ENCODE assay signal across 25 mouse cellular contexts in genomic region chr12:112226656-112227055, GRCm38 (mm10).
"Had no signal": no experiment of that assay in that cellular context is flagged by ENCODE, and none has a peak within 500 bp of the region (broad histone marks: within the 10 kb centered on the region; RNA-seq: fewer than 3 reads in every experiment).

No protein-coding gene starts in this region.

- H3K27ac ChIP-seq: gastrocnemius, adult 2 months; hindbrain, embryonic 13.5 days; intestine, embryonic 15.5 days; layer of hippocampus, adult 2 months; left cerebral cortex, adult 2 months; limb, embryonic 13.5 days; limb, embryonic 15.5 days; liver, embryonic 12.5 days; liver, embryonic 14.5 days had no signal

- H3K9me3 ChIP-seq: heart, embryonic 10.5 days; heart, embryonic 12.5 days; hindbrain, embryonic 13.5 days; intestine, embryonic 15.5 days; limb, embryonic 13.5 days; limb, embryonic 15.5 days; liver, embryonic 12.5 days had no signal

- H3K27me3 ChIP-seq: intestine, embryonic 15.5 days had no signal

- H3K4me2 ChIP-seq: heart, embryonic 12.5 days; hindbrain, embryonic 13.5 days; intestine, embryonic 15.5 days; limb, embryonic 13.5 days; limb, embryonic 15.5 days; liver, embryonic 12.5 days had no signal

- ATAC-seq: hindbrain, embryonic 16.5 days; inflammation-experienced regulatory T-cells, adult 6 months; intestine, embryonic 15.5 days; intestine, postnatal 0 days; liver, embryonic 12.5 days had no signal

- H3K4me3 ChIP-seq: gastrocnemius, adult 2 months; heart, embryonic 10.5 days; heart, embryonic 12.5 days; hindbrain, embryonic 13.5 days; intestine, embryonic 15.5 days; layer of hippocampus, adult 2 months; left cerebral cortex, adult 2 months; limb, embryonic 13.5 days; limb, embryonic 15.5 days; liver, embryonic 12.5 days had no signal

- H3K9ac ChIP-seq: heart, embryonic 12.5 days; hindbrain, embryonic 13.5 days; intestine, embryonic 15.5 days; limb, embryonic 13.5 days; limb, embryonic 15.5 days; liver, embryonic 12.5 days; liver, embryonic 14.5 days had no signal

- H3K36me3 ChIP-seq: heart, embryonic 10.5 days; heart, embryonic 12.5 days; hindbrain, embryonic 13.5 days; intestine, embryonic 15.5 days; limb, embryonic 13.5 days; limb, embryonic 15.5 days; liver, embryonic 12.5 days had no signal

- DNase-seq: gastrocnemius, adult 2 months; gastrocnemius, postnatal 10 days; gastrocnemius, postnatal 25 days; heart, adult 18-20 months; heart, postnatal 10 days; heart, postnatal 4 days; kidney, adult 18-20 months; kidney, adult 8-10 months; kidney, postnatal 10 days; kidney, postnatal 25 days; kidney, postnatal 4 days; left cerebral cortex, postnatal 4 days had no signal

- H3K4me1 ChIP-seq: intestine, embryonic 15.5 days had no signal
